Mouse (Mus musculus) E14TG2a.4 (cell line): Measurements from ENCODE around the gene Heatr5b.

Experiments
- CTCF ChIP-seq: conservative IDR thresholded peaks from 2 replicates; pipeline ENCODE4 v1.5.1; 2014; ENCODE audit warnings: low read length
- NANOG ChIP-seq: IDR thresholded peaks from 2 replicates; pipeline ENCODE4 v1.6.1; 2014; ENCODE audit warnings: borderline replicate concordance, low read length, mixed read lengths
- POU5F1 ChIP-seq: IDR thresholded peaks from 2 replicates; pipeline ENCODE4 v1.6.1; 2014; ENCODE audit warnings: low read length, borderline replicate concordance

GRCm38 (mm10) chr17:78873886-78874285 is 38.7 kb upstream of the Heatr5b start:
- TF ChIP-seq CTCF (no peak), POU5F1 (no peak), NANOG (no peak)
